ENCODE assay signal across 10 mouse cellular contexts in genomic region chr2:22620978-22621827, GRCm38 (mm10). TPM values are rescaled to one million over a fixed set of nuclear protein-coding genes. Genes with fewer than 3 reads are reported as not detected.
DNase-seq lines count a peak whose midpoint lies in the region; ATAC-seq and TF ChIP-seq lines count a peak whose summit lies in the region.
"Had no signal": no experiment of that assay in that cellular context is flagged by ENCODE, and none has a peak within 500 bp of the region (broad histone marks: within the 10 kb centered on the region; RNA-seq: fewer than 3 reads in every experiment).

No protein-coding gene starts in this region.

- TF ChIP-seq CTCF in heart, adult 2 months (IDR thresholded peaks at IDR 0.05): no peak
- no peak for TF ChIP-seq CTCF in stomach, postnatal 0 days (IDR thresholded peaks at IDR 0.05; ENCODE audit: low read depth)

- no peak overlapping the region for H3K9ac ChIP-seq in heart, embryonic 14.5 days (ENCODE audit: low read length)
- no peak overlapping the region for H3K9ac ChIP-seq in heart, adult 2 months (ENCODE audit: low read depth, low read length)
- no peak overlapping the region for H3K9ac ChIP-seq in limb, embryonic 13.5 days
- no peak overlapping the region for H3K9ac ChIP-seq in stomach, postnatal 0 days (ENCODE audit: low read length)
- H3K9ac ChIP-seq: liver, embryonic 15.5 days had no signal

- peaks cover 92% of the 10 kb centered on the region for H3K27me3 ChIP-seq in heart, embryonic 14.5 days (ENCODE audit: control insufficient read depth, insufficient read depth, low read length)
- H3K27me3 ChIP-seq in heart, adult 2 months (ENCODE audit: control insufficient read depth, insufficient read depth, low read length): peaks cover 27% of the 10 kb centered on the region
- H3K27me3 ChIP-seq in limb, embryonic 13.5 days: peaks cover 98% of the 10 kb centered on the region
- peaks cover 25% of the 10 kb centered on the region for H3K27me3 ChIP-seq in stomach, postnatal 0 days (ENCODE audit: control insufficient read depth, insufficient read depth, low read length)

- TF ChIP-seq EP300 in heart, adult 2 months (IDR thresholded peaks at IDR 0.05; ENCODE audit: insufficient read depth, low read depth, low read length): no peak
- TF ChIP-seq EP300 in stomach, postnatal 0 days (optimal IDR thresholded peaks at IDR 0.05): no peak

- no peak for ATAC-seq in heart, embryonic 14.5 days (ENCODE audit: insufficient number of reproducible peaks, insufficient read depth, low FRiP score, low read depth)
- ATAC-seq in limb, embryonic 13.5 days (ENCODE audit: low FRiP score, low read depth): no peak
- ATAC-seq in stomach, postnatal 0 days (ENCODE audit: low FRiP score, low TSS enrichment): no peak

- 5% methylated on average over 20 of the region's 20 CpGs for WGBS in heart, embryonic 14.5 days
- 7% methylated on average over 20 of the region's 20 CpGs for WGBS in heart, adult 2 months
- WGBS in limb, embryonic 13.5 days: 3% methylated on average over 20 of the region's 20 CpGs
- WGBS in stomach, postnatal 0 days: 6% methylated on average over 20 of the region's 20 CpGs

- no peak overlapping the region for H3K27ac ChIP-seq in heart, embryonic 14.5 days (replicated peaks in 1 of 2; ENCODE audit: control insufficient read depth in 1 of 2, insufficient read depth in 1 of 2, low read depth in 2 of 2, low read length in 2 of 2)
- H3K27ac ChIP-seq in heart, adult 2 months: no peak overlapping the region
- H3K27ac ChIP-seq in limb, embryonic 13.5 days: no peak overlapping the region
- no peak overlapping the region for H3K27ac ChIP-seq in stomach, postnatal 0 days (replicated peaks)
- H3K27ac ChIP-seq: liver, embryonic 15.5 days had no signal

- H3K79me2 ChIP-seq in heart, adult 2 months (replicated peaks; ENCODE audit: control insufficient read depth, insufficient read depth, low read length): no peaks in the 10 kb centered on the region

- H3K9me3 ChIP-seq in heart, embryonic 14.5 days (ENCODE audit: control insufficient read depth, low read length): no peaks in the 10 kb centered on the region
- no peaks in the 10 kb centered on the region for H3K9me3 ChIP-seq in limb, embryonic 13.5 days
- no peaks in the 10 kb centered on the region for H3K9me3 ChIP-seq in stomach, postnatal 0 days (ENCODE audit: control insufficient read depth, low read length)
- H3K9me3 ChIP-seq: liver, embryonic 15.5 days had no signal

- H3K4me2 ChIP-seq in heart, embryonic 14.5 days (ENCODE audit: low read length): peak overlapping the region; percentile 80; the same call in 1 of the 2 replicates
- peak overlapping the region; percentile 68; the same call in 1 of the 2 replicates for H3K4me2 ChIP-seq in limb, embryonic 13.5 days (replicated peaks)
- H3K4me2 ChIP-seq in stomach, postnatal 0 days (replicated peaks; ENCODE audit: low read depth): no peak overlapping the region

- no peak for DNase-seq in heart, adult 2 months
- peak; percentile 11 for DNase-seq in right cerebral cortex, postnatal 4 days
- DNase-seq in right cerebral cortex, postnatal 14 days: no peak
- DNase-seq in stomach, postnatal 0 days (ENCODE audit: low spot score): no peak
- DNase-seq in cerebellum, adult 9-10 months: no peak
- no peak for DNase-seq in yolk sac, embryonic 10.5 days (ENCODE audit: low spot score)

- peak overlapping the region in 1 of 2 experiments; percentile 43; a peak in 1 of 4 replicates for H3K4me3 ChIP-seq in heart, embryonic 14.5 days (ENCODE audit: control insufficient read depth in 1 of 2, insufficient read depth in 1 of 2, low read depth in 1 of 2, low read length in 2 of 2)
- H3K4me3 ChIP-seq in heart, adult 2 months: no peak overlapping the region
- peak overlapping the region; percentile 40; the same call in 1 of the 2 replicates for H3K4me3 ChIP-seq in limb, embryonic 13.5 days
- peak overlapping the region; percentile 26; the same call in 1 of the 2 replicates for H3K4me3 ChIP-seq in stomach, postnatal 0 days (ENCODE audit: low read depth, low read length)
- H3K4me3 ChIP-seq: liver, embryonic 15.5 days had no signal

- no peaks in the 10 kb centered on the region for H3K36me3 ChIP-seq in heart, embryonic 14.5 days (ENCODE audit: control insufficient read depth, insufficient read depth, low read length)
- H3K36me3 ChIP-seq in heart, adult 2 months (ENCODE audit: control insufficient read depth, insufficient read depth, low read length): no peaks in the 10 kb centered on the region
- H3K36me3 ChIP-seq in limb, embryonic 13.5 days: no peaks in the 10 kb centered on the region
- H3K36me3 ChIP-seq in stomach, postnatal 0 days (ENCODE audit: control insufficient read depth, insufficient read depth, low read length): no peaks in the 10 kb centered on the region
- H3K36me3 ChIP-seq: liver, embryonic 15.5 days had no signal

- intact Hi-C loops in heart, adult 2 months (cut with DNase I): no loop called here

- no peak for TF ChIP-seq POLR2A in heart, adult 2 months (IDR thresholded peaks at IDR 0.05; ENCODE audit: insufficient read depth, low read depth, low read length)

- peaks cover 4 to 17% of the 10 kb centered on the region in 2 experiments; a peak in 3 of 4 replicates for H3K4me1 ChIP-seq in heart, embryonic 14.5 days (ENCODE audit: control insufficient read depth in 2 of 2, insufficient read depth in 2 of 2, low read length in 2 of 2)
- H3K4me1 ChIP-seq in heart, adult 2 months (ENCODE audit: control insufficient read depth, insufficient read depth, low read length): peaks cover 2% of the 10 kb centered on the region
- H3K4me1 ChIP-seq in limb, embryonic 13.5 days: peaks cover 22% of the 10 kb centered on the region
- no peaks in the 10 kb centered on the region for H3K4me1 ChIP-seq in stomach, postnatal 0 days (replicated peaks; ENCODE audit: control insufficient read depth, insufficient read depth)
- H3K4me1 ChIP-seq: liver, embryonic 15.5 days had no signal

RNA-seq across cellular contexts. Expression of gene Gad2, which starts 0.8 kb away (rescaled TPM):
- polyA plus RNA-seq in heart, embryonic 14.5 days (2014; fragmentation: Nextera tagmentation; extraction: Ambion mirVana): 0.11 and 0.68 TPM in 2 replicates
- not detected for total RNA-seq in heart, adult 2 months (2021)
- polyA plus RNA-seq in heart, adult 2 months (2012; rRNA removed): not detected in 2 replicates
- 0.14 and 0.76 TPM in 2 replicates for polyA plus RNA-seq in limb, embryonic 13.5 days (2015; fragmentation: Nextera tagmentation; extraction: Ambion mirVana)
- 0.05 and 0.07 TPM in 2 replicates for polyA plus RNA-seq in stomach, postnatal 0 days (2015; fragmentation: Nextera tagmentation; extraction: Ambion mirVana)
- total RNA-seq: adrenal gland, adult 18-20 months had no signal
